Mouse (Mus musculus) embryonic facial prominence, embryonic 15.5 days (tissue): ENCODE measurements at regions not wholly inside any gene's neighbourhood (a gene's known extent, or its start where the extent isn't known, plus 50 kb on each side); places are given as distances from the start of the nearest gene placed in this dataset.

Experiments
- ATAC-seq: fragments of 200-750 bp; cut with Nextera tagmentation; 2 replicates; pipeline ENCODE4 v1.8.0; 2017; ENCODE audit warnings: low read depth, moderate TSS enrichment; ENCODE audit not compliant: insufficient number of reproducible peaks, low FRiP score, low TSS enrichment
- H3K27ac ChIP-seq: fragments of 300-500 bp; sonication (generic); replicated peaks from 2 replicates; pipeline ENCODE4 v1.5.1; 2015; ENCODE audit warnings: mild to moderate bottlenecking, inconsistent platforms
- H3K27me3 ChIP-seq: fragments of 300-500 bp; sonication (generic); 2 replicates; pipeline ENCODE4 v1.6.1; 2015; ENCODE audit warnings: inconsistent platforms
- H3K36me3 ChIP-seq: fragments of 300-500 bp; sonication (generic); 2 replicates; pipeline ENCODE4 v1.6.1; 2015; ENCODE audit warnings: mild to moderate bottlenecking, inconsistent platforms
- H3K4me1 ChIP-seq: fragments of 300-500 bp; sonication (generic); 2 replicates; pipeline ENCODE4 v1.6.1; 2015; ENCODE audit warnings: inconsistent platforms
- H3K4me2 ChIP-seq: fragments of 300-500 bp; sonication (generic); replicated peaks from 2 replicates; pipeline ENCODE4 v1.6.1; 2015; ENCODE audit warnings: mild to moderate bottlenecking, inconsistent platforms
- H3K4me3 ChIP-seq: fragments of 300-500 bp; sonication (generic); replicated peaks from 2 replicates; pipeline ENCODE4 v1.5.1; 2015; ENCODE audit warnings: mild to moderate bottlenecking, inconsistent platforms
- H3K9ac ChIP-seq: fragments of 300-500 bp; sonication (generic); 2 replicates; pipeline ENCODE4 v1.6.1; 2015; ENCODE audit warnings: inconsistent platforms
- H3K9me3 ChIP-seq: fragments of 300-500 bp; sonication (generic); replicated peaks from 2 replicates; pipeline ENCODE4 v1.6.1; 2016; ENCODE audit warnings: inconsistent platforms
- WGBS: fragments of 180-500 bp; shearing (Covaris S2); methylation state at CpG from one replicate; pipeline ENCODE4 v1.1.7; 2015; 5-methylcytosine and 5-hydroxymethylcytosine counted together

- no peaks in the 10 kb centered on the region for H3K9me3 ChIP-seq
- no peak for ATAC-seq
- WGBS: 58% methylated on average over 4 of the region's 4 CpGs
Measured at GRCm38 (mm10) chr4:10351876-10352627, 522.2 kb upstream of the 2610301B20Rik start.

GRCm38 (mm10) chr4:10357572-10357971 lies 516.7 kb upstream of the 2610301B20Rik start:
- no peak overlapping the region for H3K4me2 ChIP-seq
- peak; percentile 15; the same call in 1 of the 2 replicates for ATAC-seq
- WGBS: 39% methylated on average over 3 of the region's 3 CpGs

More at GRCm38 (mm10) chr4:10351876-10352627, 522.2 kb upstream of the 2610301B20Rik start:
- Histone ChIP-seq H3K36me3 (no peaks in the 10 kb centered on the region), H3K4me2 (no peak overlapping the region), H3K27me3 (no peaks in the 10 kb centered on the region), H3K27ac (no peak overlapping the region), H3K4me1 (no peaks in the 10 kb centered on the region), H3K4me3 (no peak overlapping the region), H3K9ac (no peak overlapping the region)

GRCm38 (mm10) chr4:10389790-10390189 lies 484.5 kb upstream of the 2610301B20Rik start:
- Histone ChIP-seq H3K4me2 (no peak overlapping the region), H3K9ac (no peak overlapping the region), H3K27me3 (no peaks in the 10 kb centered on the region), H3K27ac (no peak overlapping the region), H3K9me3 (no peaks in the 10 kb centered on the region), H3K4me1 (no peaks in the 10 kb centered on the region), H3K4me3 (no peak overlapping the region), H3K36me3 (no peaks in the 10 kb centered on the region)
- ATAC-seq: no peak
- 99% methylated on average over 2 of the region's 2 CpGs for WGBS

More at GRCm38 (mm10) chr4:10357572-10357971, 516.7 kb upstream of the 2610301B20Rik start:
- H3K9ac ChIP-seq: no peak overlapping the region
- no peak overlapping the region for H3K27ac ChIP-seq
- H3K9me3 ChIP-seq: no peaks in the 10 kb centered on the region
- H3K36me3 ChIP-seq: no peaks in the 10 kb centered on the region
- H3K27me3 ChIP-seq: no peaks in the 10 kb centered on the region
- no peaks in the 10 kb centered on the region for H3K4me1 ChIP-seq
- no peak overlapping the region for H3K4me3 ChIP-seq

- H3K36me3 ChIP-seq: no peaks in the 10 kb centered on the region
- no peaks in the 10 kb centered on the region for H3K4me1 ChIP-seq
- H3K9me3 ChIP-seq: no peaks in the 10 kb centered on the region
- no peaks in the 10 kb centered on the region for H3K27me3 ChIP-seq
- no peak overlapping the region for H3K4me2 ChIP-seq
- no peak for ATAC-seq
- no peak overlapping the region for H3K9ac ChIP-seq
- no peak overlapping the region for H3K27ac ChIP-seq
- no peak overlapping the region for H3K4me3 ChIP-seq
Measured at GRCm38 (mm10) chr4:10397249-10397648, 477.0 kb upstream of the 2610301B20Rik start.

- no peak for ATAC-seq
- no peaks in the 10 kb centered on the region for H3K36me3 ChIP-seq
- no peaks in the 10 kb centered on the region for H3K9me3 ChIP-seq
- no peak overlapping the region for H3K4me3 ChIP-seq
- 83% methylated on average over 2 of the region's 2 CpGs for WGBS
- no peak overlapping the region for H3K4me2 ChIP-seq
- H3K9ac ChIP-seq: no peak overlapping the region
- no peak overlapping the region for H3K27ac ChIP-seq
- no peaks in the 10 kb centered on the region for H3K27me3 ChIP-seq
- no peaks in the 10 kb centered on the region for H3K4me1 ChIP-seq
Measured at GRCm38 (mm10) chr4:10398075-10398474, 476.2 kb upstream of the 2610301B20Rik start.

GRCm38 (mm10) chr4:10399649-10400048 lies 474.6 kb upstream of the 2610301B20Rik start:
- no peak for ATAC-seq
- H3K4me1 ChIP-seq: no peaks in the 10 kb centered on the region
- H3K9ac ChIP-seq: no peak overlapping the region
- WGBS: 47% methylated on average over 1 of the region's 1 CpGs
- H3K4me2 ChIP-seq: no peak overlapping the region
- H3K27me3 ChIP-seq: no peaks in the 10 kb centered on the region
- no peaks in the 10 kb centered on the region for H3K9me3 ChIP-seq
- no peaks in the 10 kb centered on the region for H3K36me3 ChIP-seq
- H3K27ac ChIP-seq: no peak overlapping the region
- H3K4me3 ChIP-seq: no peak overlapping the region

GRCm38 (mm10) chr4:10402928-10403327 lies 471.4 kb upstream of the 2610301B20Rik start:
- no peak for ATAC-seq
- no peak overlapping the region for H3K27ac ChIP-seq
- H3K36me3 ChIP-seq: no peaks in the 10 kb centered on the region
- H3K9ac ChIP-seq: no peak overlapping the region
- H3K9me3 ChIP-seq: no peaks in the 10 kb centered on the region
- H3K4me3 ChIP-seq: no peak overlapping the region
- H3K4me1 ChIP-seq: no peaks in the 10 kb centered on the region
- H3K27me3 ChIP-seq: no peaks in the 10 kb centered on the region
- no peak overlapping the region for H3K4me2 ChIP-seq

GRCm38 (mm10) chr4:10404438-10404837 lies 469.9 kb upstream of the 2610301B20Rik start:
- WGBS: 42% methylated on average over 5 of the region's 5 CpGs

GRCm38 (mm10) chr4:10405102-10405501 lies 469.2 kb upstream of the 2610301B20Rik start:
- Histone ChIP-seq H3K9ac (no peak overlapping the region), H3K4me1 (no peaks in the 10 kb centered on the region), H3K4me2 (no peak overlapping the region), H3K27me3 (no peaks in the 10 kb centered on the region), H3K4me3 (no peak overlapping the region), H3K36me3 (no peaks in the 10 kb centered on the region), H3K27ac (no peak overlapping the region), H3K9me3 (no peaks in the 10 kb centered on the region)
- ATAC-seq: no peak
- WGBS: 52% methylated on average over 2 of the region's 2 CpGs

More at GRCm38 (mm10) chr4:10404438-10404837, 469.9 kb upstream of the 2610301B20Rik start:
- ATAC-seq: no peak
- H3K9ac ChIP-seq: no peak overlapping the region
- H3K9me3 ChIP-seq: no peaks in the 10 kb centered on the region
- no peaks in the 10 kb centered on the region for H3K27me3 ChIP-seq
- H3K4me3 ChIP-seq: no peak overlapping the region
- H3K4me1 ChIP-seq: no peaks in the 10 kb centered on the region
- H3K27ac ChIP-seq: no peak overlapping the region
- H3K36me3 ChIP-seq: no peaks in the 10 kb centered on the region
- no peak overlapping the region for H3K4me2 ChIP-seq

- no peak overlapping the region for H3K27ac ChIP-seq
- no peaks in the 10 kb centered on the region for H3K36me3 ChIP-seq
- no peak overlapping the region for H3K9ac ChIP-seq
- no peak overlapping the region for H3K4me2 ChIP-seq
- no peaks in the 10 kb centered on the region for H3K4me1 ChIP-seq
- no peak for ATAC-seq
- no peaks in the 10 kb centered on the region for H3K9me3 ChIP-seq
- no peak overlapping the region for H3K4me3 ChIP-seq
- no peaks in the 10 kb centered on the region for H3K27me3 ChIP-seq
Measured at GRCm38 (mm10) chr4:10414274-10414673, 460.0 kb upstream of the 2610301B20Rik start.

- no peak overlapping the region for H3K4me3 ChIP-seq
- WGBS: 58% methylated on average over 1 of the region's 1 CpGs
Measured at GRCm38 (mm10) chr4:10421354-10421753, 452.9 kb upstream of the 2610301B20Rik start.

GRCm38 (mm10) chr4:10434438-10434837 lies 439.9 kb upstream of the 2610301B20Rik start:
- Histone ChIP-seq H3K9me3 (no peaks in the 10 kb centered on the region), H3K27me3 (no peaks in the 10 kb centered on the region), H3K36me3 (no peaks in the 10 kb centered on the region), H3K27ac (no peak overlapping the region), H3K4me1 (no peaks in the 10 kb centered on the region), H3K4me3 (no peak overlapping the region), H3K9ac (no peak overlapping the region), H3K4me2 (no peak overlapping the region)
- WGBS: 96% methylated on average over 4 of the region's 4 CpGs
- no peak for ATAC-seq

More at GRCm38 (mm10) chr4:10421354-10421753, 452.9 kb upstream of the 2610301B20Rik start:
- no peak overlapping the region for H3K27ac ChIP-seq
- H3K9me3 ChIP-seq: no peaks in the 10 kb centered on the region
- no peak overlapping the region for H3K4me2 ChIP-seq
- H3K4me1 ChIP-seq: no peaks in the 10 kb centered on the region
- H3K27me3 ChIP-seq: no peaks in the 10 kb centered on the region
- H3K36me3 ChIP-seq: no peaks in the 10 kb centered on the region
- no peak for ATAC-seq
- no peak overlapping the region for H3K9ac ChIP-seq
